Mouse (Mus musculus): ENCODE measurements around the gene Vmn1r149. TPM values are rescaled to one million over a fixed set of nuclear protein-coding genes. Genes with fewer than 3 reads are reported as not detected.
"Not testable (repeated sequence)": the region's sequence is repeated elsewhere in the genome, so short reads cannot be mapped to it uniquely, and the experiment has no call there.

Vmn1r149 gene
- total RNA-seq (2021), result not detected
- long read RNA-seq, experiment 1, result 0 reads
- long read RNA-seq, experiment 2, result 0 reads

DNA sequence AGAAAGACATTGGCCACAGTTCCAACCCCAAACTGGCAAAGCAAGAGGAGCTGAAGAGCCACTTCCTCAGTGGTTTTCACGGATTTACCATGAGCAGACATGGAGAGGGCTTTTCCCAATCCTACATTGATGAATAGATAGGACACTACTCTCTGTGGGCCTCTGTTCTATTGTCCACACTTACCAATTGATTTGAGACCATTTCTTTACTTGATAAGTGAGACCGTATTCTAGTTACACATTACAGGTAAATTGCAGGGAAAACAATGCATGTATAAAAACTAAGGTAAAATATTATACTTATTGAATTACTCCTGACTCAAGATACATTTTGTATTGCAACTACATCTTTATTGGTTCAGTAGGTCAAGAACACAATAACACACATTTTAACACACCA lies at the start of gene Vmn1r149:
TSS of gene Vmn1r149 (minus strand) at position 101 of the 400 bp plus-strand sequence.
- DNase-seq; intact Hi-C loops (cut with DNase I): not testable (repeated sequence)

DNA sequence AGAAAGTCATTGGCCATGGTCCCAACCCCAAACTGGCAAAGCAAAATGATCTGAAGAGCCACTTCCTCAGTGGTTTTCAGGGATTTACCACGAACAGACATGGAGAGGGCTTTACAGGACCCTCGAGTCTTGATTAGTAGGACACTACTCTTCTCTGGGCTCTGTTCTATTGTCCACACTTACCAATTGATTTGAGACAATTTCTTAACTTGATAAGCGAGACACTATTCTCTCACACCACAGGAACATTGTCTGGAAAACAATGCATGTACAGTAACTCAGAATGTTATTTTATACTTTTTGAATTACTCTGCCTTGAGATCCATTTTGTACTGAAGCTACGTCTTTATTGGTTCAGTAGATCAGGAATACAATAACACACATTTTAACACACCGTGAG lies 25.9 kb upstream of the Vmn1r149 start, which contains the start of gene Gm10665:
TSS of gene Gm10665 (minus strand) at position 101 of the 400 bp plus-strand sequence.
- DNase-seq; intact Hi-C loops (cut with DNase I): not testable (repeated sequence)

DNA sequence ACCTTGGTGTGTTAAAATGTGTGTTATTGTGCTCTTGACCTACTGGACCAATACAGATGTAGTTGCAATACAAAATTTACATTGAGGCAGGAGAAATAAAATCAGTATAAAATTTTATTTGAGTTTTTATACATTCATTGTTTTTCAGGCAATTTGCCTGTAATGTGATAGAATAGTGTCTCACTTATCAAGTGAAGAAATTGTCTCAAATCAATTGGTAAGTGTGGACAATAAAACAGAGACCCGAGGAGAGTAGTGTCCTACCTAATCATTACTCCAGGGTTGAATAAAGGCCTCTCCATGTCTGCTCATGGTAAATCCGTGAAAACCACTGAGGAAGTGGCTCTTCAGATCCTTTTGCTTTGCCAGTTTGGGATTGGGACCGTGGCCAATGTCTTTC lies 24.7 kb downstream of the Vmn1r149 start, which contains the start of gene Vmn1r148:
TSS of gene Vmn1r148 (plus strand) at position 301 of the 400 bp plus-strand sequence.
- DNase-seq; intact Hi-C loops (cut with DNase I): not testable (repeated sequence)

Other genes starting within 250 kb of the Vmn1r149 start
- not detected for gene Vmn1r143, start 248.9 kb downstream of the Vmn1r149 start, total RNA-seq (2021)
- gene Gm8653, start 237.0 kb downstream of the Vmn1r149 start, total RNA-seq (2021), result not detected
- gene Gm8453, start 208.7 kb downstream of the Vmn1r149 start, total RNA-seq (2021), result not detected
- not detected for gene Gm4187, start 108.5 kb downstream of the Vmn1r149 start, total RNA-seq (2021)
- not detected for gene Gm8660, start 67.2 kb downstream of the Vmn1r149 start, total RNA-seq (2021)
- not detected for gene Vmn1r148, start 24.6 kb downstream of the Vmn1r149 start, total RNA-seq (2021)
- not detected for gene Gm10665, start 25.8 kb upstream of the Vmn1r149 start, total RNA-seq (2021)
- gene Vmn1r151, start 61.4 kb upstream of the Vmn1r149 start, total RNA-seq (2021), result not detected
- not detected for gene Vmn1r152, start 84.7 kb upstream of the Vmn1r149 start, total RNA-seq (2021)
- gene Gm8677, start 96.7 kb upstream of the Vmn1r149 start, total RNA-seq (2021), result not detected
- gene Gm4201, start 127.1 kb upstream of the Vmn1r149 start, total RNA-seq (2021), result not detected
- gene Gm4565, start 149.9 kb upstream of the Vmn1r149 start, total RNA-seq (2021), result not detected
- gene Vmn1r155, start 219.8 kb upstream of the Vmn1r149 start, total RNA-seq (2021), result not detected